Mouse (Mus musculus) mouse embryonic stem cell (cell line): ENCODE data around the gene Pakap.

Experiments used
- in situ Hi-C, 2 experiments: fragments of 300-500 bp; cut with MboI; formaldehyde crosslinking; loops; 1 replicate in 1 of 2; 3 replicates in 1 of 2; pipeline ENCODE4 v1.14.3; 2019 to 2020; ENCODE audit warnings: low sequenced_read_pairs in 2 of 2, low pct_unique_long_range_greater_than_20kb in 1 of 2, mixed read lengths in 1 of 2; ENCODE audit not compliant: unreplicated experiment in 1 of 2

The Pakap gene

GRCm38 (mm10) chr4:57686736-57687135 is 118.8 kb downstream of the Pakap start:
- in situ Hi-C loops, result no loop called here

- in situ Hi-C loops, result no loop called here
Measured at GRCm38 (mm10) chr4:57687583-57687982, 119.6 kb downstream of the Pakap start.

- in situ Hi-C loops, result no loop called here
Measured at GRCm38 (mm10) chr4:57688131-57688530, 120.2 kb downstream of the Pakap start.

- in situ Hi-C loops, result no loop called here
Measured at GRCm38 (mm10) chr4:57690001-57690400, 122.0 kb downstream of the Pakap start.

- in situ Hi-C loops, result no loop called here
Measured at GRCm38 (mm10) chr4:57690805-57691204, 122.8 kb downstream of the Pakap start.

- in situ Hi-C loops, result no loop called here
Measured at GRCm38 (mm10) chr4:57694356-57695136, 126.6 kb downstream of the Pakap start.

GRCm38 (mm10) chr4:57696955-57697354 is 129.0 kb downstream of the Pakap start:
- in situ Hi-C loops, result no loop called here

GRCm38 (mm10) chr4:57697918-57698611 is 130.1 kb downstream of the Pakap start:
- in situ Hi-C loops, result no loop called here

GRCm38 (mm10) chr4:57701576-57701975 is 133.6 kb downstream of the Pakap start:
- in situ Hi-C loops, result no loop called here

GRCm38 (mm10) chr4:57703574-57704470 is 135.8 kb downstream of the Pakap start:
- in situ Hi-C loops, result no loop called here

- in situ Hi-C loops, result no loop called here
Measured at GRCm38 (mm10) chr4:57704575-57704974, 136.6 kb downstream of the Pakap start.

- in situ Hi-C loops, result no loop called here
Measured at GRCm38 (mm10) chr4:57715849-57716248, 147.9 kb downstream of the Pakap start.

- in situ Hi-C loops, result no loop called here
Measured at GRCm38 (mm10) chr4:57716735-57717134, 148.8 kb downstream of the Pakap start.

- in situ Hi-C loops, result no loop called here
Measured at GRCm38 (mm10) chr4:57717354-57717753, 149.4 kb downstream of the Pakap start, which contains the start of gene Akap2. Gene Akap2 (plus strand): TSS chr4:57717657.

GRCm38 (mm10) chr4:57719370-57719769 is 151.4 kb downstream of the Pakap start:
- in situ Hi-C loops, result no loop called here

GRCm38 (mm10) chr4:57720869-57721361 is 152.9 kb downstream of the Pakap start:
- in situ Hi-C loops, result loop anchor here in 1 of 2 experiments (5.0 kb wide), 1 partner anchor 49 kb away; no protein-coding TSS in a partner anchor

- in situ Hi-C loops, result loop anchor here in 1 of 2 experiments (5.0 kb wide), 1 partner anchor 50 kb away; no protein-coding TSS in a partner anchor
Measured at GRCm38 (mm10) chr4:57722296-57722695, 154.3 kb downstream of the Pakap start.

- in situ Hi-C loops, result loop anchor here in 1 of 2 experiments (5.0 kb wide), 1 partner anchor 51 kb away; no protein-coding TSS in a partner anchor
Measured at GRCm38 (mm10) chr4:57723659-57724058, 155.7 kb downstream of the Pakap start.
